Mouse (Mus musculus) common myeloid progenitor, adult 5-6 weeks (primary cell): ENCODE results near the gene Wif1. TPM values are rescaled to one million over a fixed set of nuclear protein-coding genes. Genes with fewer than 3 reads are reported as not detected.

Experiments used
- ATAC-seq: replicated peaks from 2 replicates; pipeline ENCODE4 v1.8.0; 2016; ENCODE audit warnings: low read depth, mild to moderate bottlenecking, moderate TSS enrichment, inconsistent platforms; ENCODE audit not compliant: poor library complexity, severe bottlenecking
- total RNA-seq: library from RNA; stranded (forward); fragments of 200-1000, 187-1606 nt; gene quantifications from 2 replicates; pipeline ENCODE4 v1.2.3, GENCODE M21; 2017

Gene Wif1
- total RNA-seq, 1 experiment from 2014 or later: not detected

DNA sequence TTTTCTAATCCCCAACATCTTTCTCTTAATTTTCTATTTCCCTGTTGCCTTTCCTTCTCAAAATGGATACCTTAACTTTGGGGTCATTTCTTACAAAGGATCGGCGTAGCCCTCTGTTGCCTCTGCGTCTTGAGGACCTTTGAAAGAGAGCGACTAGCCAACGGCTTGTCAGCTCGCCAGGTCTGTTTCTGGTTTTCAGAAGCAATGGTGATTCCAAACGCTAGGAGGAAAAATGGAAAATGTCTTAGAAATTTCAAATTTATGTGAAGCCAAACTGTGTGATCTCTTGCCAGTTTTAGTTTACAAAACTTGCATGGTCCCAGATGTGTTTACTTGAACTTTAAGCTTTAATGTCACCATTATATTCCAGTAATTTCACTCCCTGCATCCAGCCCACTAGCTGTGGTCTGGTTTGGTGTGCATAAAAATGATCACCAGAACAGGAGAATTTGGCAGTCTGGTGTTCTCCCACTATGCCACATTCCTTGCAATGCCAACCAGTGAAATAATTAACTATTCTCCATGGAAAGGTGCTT is 33.7 kb downstream of the Wif1 start:
- no peak for ATAC-seq

DNA sequence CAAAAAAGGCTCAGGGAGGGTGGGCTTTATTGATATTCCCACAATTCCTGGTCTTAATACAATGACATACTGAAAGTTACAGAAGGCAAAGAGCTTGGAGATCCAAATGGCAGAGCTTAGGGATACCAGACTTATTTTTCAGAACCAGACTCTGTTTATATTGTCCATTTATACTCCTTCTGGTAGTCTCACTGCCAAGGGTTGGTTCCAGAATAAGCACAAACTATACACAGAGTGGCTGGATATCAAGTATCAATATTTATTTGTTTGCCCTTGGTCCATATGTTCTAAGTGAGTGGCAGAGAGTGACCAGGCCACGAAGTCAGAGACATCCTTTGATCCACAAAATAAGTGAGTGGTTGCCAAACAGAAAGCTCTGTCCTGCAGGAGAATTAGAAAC is 34.2 kb downstream of the Wif1 start:
- no peak for ATAC-seq

DNA sequence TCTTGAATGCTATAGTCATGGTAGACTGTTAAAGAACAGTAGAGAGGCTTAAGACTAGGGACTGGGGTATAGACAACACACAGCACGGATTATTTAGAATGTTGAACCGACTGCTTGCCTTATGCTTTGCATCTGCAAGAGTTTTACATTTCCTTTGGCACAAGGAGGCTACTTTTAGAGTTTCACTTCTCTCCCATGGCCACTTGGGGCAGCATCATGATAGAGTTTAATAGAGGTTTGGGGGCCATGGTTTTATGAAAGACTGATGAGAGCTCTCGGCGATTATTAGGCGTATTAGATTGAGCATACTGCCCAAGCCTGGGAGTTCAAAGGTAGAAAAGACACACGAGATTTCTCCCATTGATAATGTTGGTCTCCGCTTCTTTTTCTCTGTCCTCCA is 37.0 kb downstream of the Wif1 start:
- no peak; the same call in 1 of the 2 replicates for ATAC-seq

DNA sequence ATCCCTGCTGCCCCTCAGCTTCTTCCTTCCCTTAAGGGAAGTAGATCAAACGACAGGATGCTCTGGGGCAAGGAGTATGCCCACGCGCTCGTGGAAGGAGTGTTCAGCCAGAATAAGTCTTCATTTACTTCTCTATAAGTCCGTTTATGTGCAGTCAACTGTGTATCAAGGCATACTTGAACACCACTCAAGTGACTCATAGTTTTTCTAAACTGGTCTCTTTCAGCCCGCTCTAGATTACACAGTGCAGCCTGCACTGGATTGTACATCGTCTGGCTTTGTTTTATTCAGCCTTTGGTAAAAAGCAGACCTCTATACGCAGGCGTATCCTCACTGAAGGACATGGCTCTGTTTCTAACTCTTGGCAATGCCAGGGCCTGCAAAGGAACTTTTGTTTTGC is 46.7 kb downstream of the Wif1 start:
- ATAC-seq: no peak

DNA sequence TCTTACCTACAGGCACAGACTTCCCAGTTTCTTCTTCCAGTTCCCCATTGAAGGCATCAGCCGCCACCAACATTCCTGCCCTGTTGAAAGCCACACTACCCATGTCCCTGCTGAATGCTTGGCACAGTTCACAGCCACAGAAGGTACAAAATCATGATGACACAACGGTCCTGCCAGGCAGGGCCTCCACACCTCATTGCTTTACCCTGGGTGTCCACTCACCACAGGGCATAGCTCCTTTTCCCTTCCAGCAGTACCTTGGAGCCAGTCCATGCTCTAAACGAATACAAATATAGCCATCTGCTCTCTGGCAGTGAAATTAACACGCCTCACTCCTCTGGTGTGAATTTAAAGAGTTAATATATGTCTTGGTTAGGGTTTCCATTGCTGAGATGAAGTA is 49.1 kb downstream of the Wif1 start:
- no peak for ATAC-seq

DNA sequence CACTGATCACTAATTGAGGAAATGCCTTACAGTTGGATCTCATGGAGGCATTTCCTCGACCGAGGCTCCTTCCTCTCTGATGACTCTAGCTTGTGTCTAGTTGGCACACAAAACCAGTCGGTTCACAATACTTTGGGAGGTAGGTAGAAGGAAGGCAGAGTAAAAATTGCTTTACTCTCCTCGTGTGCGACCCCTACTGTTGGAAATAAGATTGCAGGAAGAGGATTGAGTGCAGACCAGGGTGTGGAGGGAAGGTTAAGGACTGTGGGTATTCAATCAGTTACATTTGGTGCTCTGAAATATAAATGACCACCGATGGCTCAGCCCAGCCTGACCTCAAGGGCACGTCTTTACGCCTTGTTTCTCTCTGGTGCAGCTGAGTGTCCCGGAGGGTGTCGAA is 49.8 kb downstream of the Wif1 start:
- ATAC-seq: no peak

DNA sequence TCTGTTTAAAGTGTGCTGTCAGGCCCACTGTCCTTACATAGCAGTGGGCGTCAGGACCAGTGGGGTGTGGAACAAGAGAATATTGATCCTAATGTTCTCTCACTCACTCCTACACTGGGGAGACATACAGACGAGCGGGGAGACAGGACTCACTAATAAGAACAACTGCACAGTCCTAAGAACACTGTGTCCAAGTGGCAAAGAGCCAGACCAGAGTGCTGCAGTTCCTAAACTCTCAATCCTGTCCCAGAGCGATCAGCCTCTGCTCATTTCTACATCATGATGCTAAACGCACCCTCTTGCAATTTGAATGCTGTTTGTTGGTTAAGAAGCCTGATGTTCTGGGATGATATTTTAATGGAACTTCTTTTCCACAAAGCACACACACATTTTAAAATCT is 54.9 kb downstream of the Wif1 start:
- no peak for ATAC-seq

DNA sequence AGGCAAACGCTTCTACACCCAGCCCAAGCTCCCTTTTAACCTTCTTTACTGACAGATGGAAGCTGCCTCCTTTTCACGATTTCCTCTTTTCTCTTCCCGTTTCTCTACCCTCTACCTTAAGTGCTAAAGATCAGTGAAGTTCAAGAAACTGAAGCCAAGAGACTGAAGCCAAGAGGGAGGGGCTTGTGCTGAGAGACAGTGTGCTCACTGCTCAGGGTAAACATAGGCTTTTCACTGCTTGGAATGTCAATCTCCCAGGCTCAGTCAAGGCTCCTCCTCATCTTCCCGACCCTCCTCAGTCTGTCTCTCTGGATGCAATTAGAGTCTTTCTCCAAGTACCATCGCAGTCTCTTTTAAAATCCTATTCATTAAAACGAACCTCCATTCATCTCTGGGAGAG is 55.6 kb downstream of the Wif1 start:
- peak; percentile 95 for ATAC-seq

DNA sequence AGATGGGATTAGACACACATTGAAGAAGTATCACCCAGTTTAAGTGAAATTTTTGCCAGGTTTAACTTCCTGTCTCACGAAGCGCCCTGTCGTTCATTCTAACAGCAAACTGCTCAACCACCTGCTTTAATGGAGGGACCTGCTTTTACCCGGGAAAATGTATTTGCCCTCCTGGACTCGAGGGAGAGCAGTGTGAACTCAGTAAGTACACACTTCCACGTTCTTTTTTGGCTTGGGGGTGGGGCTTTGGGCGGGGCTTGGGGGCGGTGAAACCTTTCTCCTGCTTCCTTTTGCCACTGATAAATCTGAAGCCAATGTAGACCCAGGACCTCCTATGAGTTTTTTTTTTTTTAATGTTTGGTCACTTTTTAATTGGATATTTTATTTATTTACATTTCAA is 56.2 kb downstream of the Wif1 start:
- ATAC-seq: peak; percentile 64

DNA sequence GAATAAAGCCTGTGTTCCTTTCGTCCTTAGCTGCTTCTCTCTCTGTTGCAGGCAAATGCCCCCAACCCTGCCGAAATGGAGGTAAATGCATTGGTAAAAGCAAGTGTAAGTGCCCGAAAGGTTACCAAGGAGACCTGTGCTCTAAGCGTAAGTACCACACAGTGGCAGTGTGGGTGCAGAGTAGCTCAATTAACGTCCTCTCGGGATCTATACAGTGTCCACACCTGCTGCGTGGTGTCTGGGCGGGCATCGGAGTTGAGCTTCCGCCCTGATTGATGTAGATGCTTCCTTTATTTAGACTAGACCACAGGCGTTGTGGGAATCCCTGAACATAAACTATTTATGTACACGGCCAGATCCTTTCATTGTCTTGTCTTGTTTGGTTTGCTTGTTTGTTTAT is 62.2 kb downstream of the Wif1 start:
- no peak for ATAC-seq

DNA sequence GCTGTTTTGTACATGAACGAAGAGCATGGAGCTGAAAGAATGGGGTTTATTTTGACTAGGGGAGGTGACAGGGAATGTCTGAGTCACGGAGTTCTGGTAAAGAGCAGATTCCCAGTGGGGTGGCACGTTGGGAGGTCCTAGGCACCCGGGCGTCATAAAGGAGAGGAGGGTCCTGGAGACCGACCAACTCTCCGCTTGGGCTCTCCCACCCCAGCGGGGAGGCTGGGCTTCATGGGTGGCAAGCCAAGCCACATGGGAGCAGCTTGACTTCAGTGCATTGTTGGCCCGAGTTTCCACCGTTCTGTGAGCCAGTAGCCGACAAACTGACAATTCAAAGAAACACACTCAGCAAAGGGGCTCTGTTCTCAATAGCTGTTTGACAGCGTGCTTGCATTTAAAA is 64.5 kb downstream of the Wif1 start:
- ATAC-seq: no peak

DNA sequence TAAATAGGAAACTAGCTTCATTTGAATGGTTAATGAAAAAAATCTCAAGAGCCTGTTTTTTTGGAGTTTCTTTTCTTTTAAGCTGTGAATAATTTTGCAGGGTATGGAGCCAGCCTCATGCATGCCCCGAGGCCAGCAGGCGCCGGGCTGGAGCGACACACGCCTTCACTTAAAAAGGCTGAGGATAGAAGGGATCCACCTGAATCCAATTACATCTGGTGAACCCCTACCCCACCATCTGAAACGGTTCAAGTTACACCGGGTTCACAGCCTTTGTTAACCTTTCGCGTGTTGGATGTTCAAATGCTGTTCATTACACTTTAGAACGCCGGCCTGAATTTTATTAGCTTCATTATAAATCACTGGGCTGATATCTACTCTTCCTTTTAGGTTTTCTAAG is 65.9 kb downstream of the Wif1 start:
- ATAC-seq: no peak

DNA sequence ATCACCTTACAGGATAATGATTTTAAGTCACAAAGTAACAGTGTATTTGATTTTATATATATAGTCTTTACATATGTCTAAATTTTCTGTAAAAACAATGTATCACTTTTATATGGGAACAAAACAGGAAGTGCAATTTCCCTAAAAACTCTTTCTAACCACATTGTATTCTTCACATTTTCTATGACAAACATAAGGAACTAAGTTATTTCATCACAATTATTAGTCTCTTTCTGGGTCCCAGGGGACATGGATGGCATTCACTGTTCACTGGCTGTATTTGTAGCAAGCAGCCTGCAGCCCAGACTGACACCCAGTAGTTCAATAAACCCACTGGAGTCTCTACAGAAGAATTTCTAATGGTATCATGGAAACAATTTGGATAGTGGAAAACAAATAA is 82.4 kb downstream of the Wif1 start:
- ATAC-seq: no peak

DNA sequence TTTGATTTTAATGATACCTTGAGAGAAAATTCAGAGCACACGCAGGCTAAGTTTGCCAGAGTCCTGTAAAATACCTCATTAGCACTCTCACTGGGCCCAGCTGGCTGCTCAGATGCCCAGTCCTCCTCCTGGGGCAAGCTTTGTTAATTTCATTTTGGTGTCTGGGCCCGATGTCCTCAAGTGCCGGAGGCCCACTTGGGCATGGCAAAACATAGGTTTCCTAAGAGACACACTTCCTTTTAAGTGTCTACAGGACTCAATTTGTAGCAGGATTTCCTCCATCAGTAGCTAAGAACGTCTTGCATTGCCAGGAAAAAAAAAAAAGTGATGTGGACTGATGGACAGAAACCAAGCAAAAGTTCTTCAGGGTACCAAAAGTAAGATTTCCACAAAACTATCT is 82.9 kb downstream of the Wif1 start:
- ATAC-seq: no peak

DNA sequence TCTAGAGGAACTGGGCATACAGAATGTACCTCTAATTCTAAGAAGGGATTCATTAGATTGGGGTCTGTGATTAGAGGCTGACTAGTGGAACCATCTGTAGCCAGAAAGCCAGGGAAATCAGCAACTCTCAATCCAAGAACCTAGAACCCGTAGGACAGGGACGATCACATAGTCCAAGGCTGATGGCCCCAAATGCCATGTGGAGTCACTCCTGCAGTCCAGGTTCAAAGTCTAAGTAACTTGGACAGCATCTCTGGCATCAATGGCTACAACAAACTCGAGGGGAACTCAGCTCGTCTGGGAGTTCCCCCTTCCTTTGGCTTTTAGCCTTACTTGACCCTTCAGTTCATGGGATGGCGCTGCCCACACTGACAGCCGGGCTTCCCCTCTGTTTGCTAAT is 87.0 kb downstream of the Wif1 start:
- ATAC-seq: no peak

DNA sequence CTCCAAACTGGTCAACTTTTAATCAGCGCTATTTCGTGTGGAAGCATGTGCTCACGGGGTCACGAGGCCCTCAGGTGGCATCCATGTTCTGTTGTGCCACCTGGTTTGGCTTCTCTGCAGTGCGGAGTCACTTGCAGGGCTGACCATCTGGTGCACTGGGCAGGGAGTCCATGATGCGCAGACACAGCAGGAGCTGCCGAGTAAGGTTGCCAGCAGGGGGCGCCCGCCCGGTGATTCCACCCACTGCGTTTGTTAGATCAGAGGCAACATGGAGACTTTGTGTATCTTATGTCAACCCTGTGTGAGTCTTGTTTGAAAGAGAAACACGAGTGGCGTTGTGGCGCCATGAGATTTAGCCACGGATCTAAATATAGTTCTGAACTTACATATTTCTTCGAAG is 90.7 kb downstream of the Wif1 start:
- peak; percentile 47; the same call in 1 of the 2 replicates for ATAC-seq

DNA sequence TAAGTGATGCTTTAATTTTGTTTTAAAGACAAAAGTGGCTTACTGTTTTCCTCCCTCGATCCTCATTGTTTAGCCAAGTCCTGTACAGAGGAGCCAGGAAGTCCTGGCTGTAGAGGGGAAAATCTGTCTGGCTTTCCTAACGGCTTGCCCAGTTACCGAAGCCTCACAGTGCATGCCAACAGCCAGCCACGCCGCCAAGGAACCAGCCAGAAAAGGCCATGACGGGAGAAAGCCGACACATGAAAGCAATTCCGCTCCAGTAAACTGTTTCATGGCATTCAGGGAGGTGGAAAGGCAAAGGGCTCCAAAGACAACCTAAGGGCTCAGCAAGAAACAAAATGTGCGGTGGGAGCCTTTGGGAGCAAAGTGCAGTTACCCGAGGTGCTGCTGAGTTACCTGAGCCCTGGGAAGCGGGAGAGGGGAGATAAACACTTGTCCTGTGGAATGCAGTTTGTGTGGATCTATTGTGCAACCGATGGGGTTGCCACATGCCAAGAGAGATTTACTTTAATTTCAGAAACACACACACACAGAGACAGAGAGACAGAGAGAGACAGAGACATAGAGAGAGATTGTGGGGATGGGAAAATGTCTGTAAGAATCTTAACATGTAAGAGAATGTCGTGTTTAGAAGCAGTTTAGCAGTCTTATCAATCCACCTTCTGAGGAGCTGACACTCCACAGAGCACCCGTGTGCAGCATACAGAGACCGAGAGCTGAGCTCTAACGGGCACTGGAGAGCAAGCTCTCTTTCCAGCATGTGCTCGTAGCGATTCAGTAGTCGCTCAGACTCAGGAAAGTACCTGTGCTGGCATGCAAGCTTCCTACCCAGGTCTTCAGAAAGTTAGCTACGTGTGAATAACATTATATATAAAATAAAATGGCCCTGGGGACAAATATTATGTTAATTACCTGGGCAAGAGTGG is 95.5 kb downstream of the Wif1 start:
- no peak for ATAC-seq

Other genes starting within 250 kb of the Wif1 start
- 4.8 and 4.9 TPM in 2 replicates for gene Msrb3, start 134.9 kb upstream of the Wif1 start, total RNA-seq
- 17.4 and 20.3 TPM in 2 replicates for gene Lemd3, start 54.6 kb upstream of the Wif1 start, total RNA-seq